ENCODE assay signal across 12 mouse cellular contexts in genomic region chr8:122155082-122155643, GRCm38 (mm10).
DNase-seq lines count a peak whose midpoint lies in the region; ATAC-seq and TF ChIP-seq lines count a peak whose summit lies in the region.
"Had no signal": no experiment of that assay in that cellular context is flagged by ENCODE, and none has a peak within 500 bp of the region (broad histone marks: within the 10 kb centered on the region; RNA-seq: fewer than 3 reads in every experiment).

No protein-coding gene starts in this region.

- no peak for TF ChIP-seq CTCF in gastrocnemius, adult 2 months (IDR thresholded peaks at IDR 0.05)
- TF ChIP-seq CTCF in kidney, adult 2 months (conservative IDR thresholded peaks at IDR 0.05; ENCODE audit: insufficient read depth, insufficient read length, low read depth, low read length), result no peak
- TF ChIP-seq CTCF in stomach, postnatal 0 days (IDR thresholded peaks at IDR 0.05; ENCODE audit: low read depth), result no peak

- DNase-seq in gastrocnemius, adult 2 months, result peak; percentile 51
- DNase-seq in gastrocnemius, postnatal 25 days, result no peak
- DNase-seq in kidney, postnatal 4 days, result peak; percentile 42 to 60
- DNase-seq in kidney, adult 2 months, result no peak
- DNase-seq in heart, postnatal 4 days, result peak; percentile 43
- no peak for DNase-seq in left cerebral cortex, adult 18-20 months (ENCODE audit: low spot score in 2 of 2)
- DNase-seq in stomach, postnatal 0 days (ENCODE audit: low spot score), result no peak
- DNase-seq: lung, postnatal 36 days; right cerebral cortex, postnatal 14 days had no signal

- H3K4me1 ChIP-seq in kidney, adult 2 months (ENCODE audit: control insufficient read depth, insufficient read depth, low read length), result no peaks in the 10 kb centered on the region
- H3K4me1 ChIP-seq in stomach, postnatal 0 days (replicated peaks; ENCODE audit: control insufficient read depth, insufficient read depth), result no peaks in the 10 kb centered on the region

- no peak overlapping the region for H3K4me2 ChIP-seq in stomach, postnatal 0 days (replicated peaks; ENCODE audit: low read depth)

- peak overlapping the region; percentile 28; the same call in 1 of the 2 replicates for H3K27ac ChIP-seq in gastrocnemius, adult 2 months
- no peak overlapping the region for H3K27ac ChIP-seq in kidney, adult 2 months (ENCODE audit: insufficient read depth, low read depth, low read length)
- H3K27ac ChIP-seq in stomach, postnatal 0 days (replicated peaks), result no peak overlapping the region

- H3K36me3 ChIP-seq in kidney, adult 2 months (ENCODE audit: control insufficient read depth, insufficient read depth, low read length), result no peaks in the 10 kb centered on the region
- H3K36me3 ChIP-seq in stomach, postnatal 0 days (ENCODE audit: control insufficient read depth, insufficient read depth, low read length), result no peaks in the 10 kb centered on the region
- H3K36me3 ChIP-seq: G1E had no signal

- no peak for TF ChIP-seq POLR2A in kidney, adult 2 months (IDR thresholded peaks at IDR 0.05; ENCODE audit: low read depth, low read length)

- H3K4me3 ChIP-seq in gastrocnemius, adult 2 months, result no peak overlapping the region
- no peak overlapping the region for H3K4me3 ChIP-seq in kidney, adult 2 months (ENCODE audit: insufficient read depth, low read depth, low read length)
- H3K4me3 ChIP-seq in stomach, postnatal 0 days (ENCODE audit: low read depth, low read length), result no peak overlapping the region

- H3K27me3 ChIP-seq in kidney, adult 2 months (replicated peaks; ENCODE audit: control insufficient read depth, insufficient read depth, low read length), result no peaks in the 10 kb centered on the region
- no peaks in the 10 kb centered on the region for H3K27me3 ChIP-seq in stomach, postnatal 0 days (ENCODE audit: control insufficient read depth, insufficient read depth, low read length)

- intact Hi-C loops in gastrocnemius, adult 2 months (cut with DNase I), result no loop called here

- ATAC-seq in common myeloid progenitor, adult 5-6 weeks (replicated peaks; ENCODE audit: low read depth, poor library complexity, severe bottlenecking), result peak; percentile 62; the same call in 1 of the 2 replicates
- ATAC-seq in stomach, postnatal 0 days (ENCODE audit: low FRiP score, low TSS enrichment), result no peak
- ATAC-seq: inflammation-experienced regulatory T-cells, adult 6 months had no signal

- WGBS in kidney, adult 2 months, result 36% methylated on average over 10 of the region's 10 CpGs
- WGBS in stomach, postnatal 0 days, result 41% methylated on average over 10 of the region's 10 CpGs

- no peak overlapping the region for H3K9ac ChIP-seq in stomach, postnatal 0 days (ENCODE audit: low read length)

- H3K9me3 ChIP-seq in stomach, postnatal 0 days (ENCODE audit: control insufficient read depth, low read length), result no peaks in the 10 kb centered on the region
- H3K9me3 ChIP-seq: G1E had no signal

- no peak for TF ChIP-seq EP300 in stomach, postnatal 0 days (optimal IDR thresholded peaks at IDR 0.05)

Comparison
In these comparisons a context has a peak if more than half of its experiments do, and no peak if none do; other contexts are left out.
1. DNase-seq: peak in gastrocnemius, adult 2 months (single experiment), kidney, postnatal 4 days (2 of 2) and heart, postnatal 4 days (single experiment); none in gastrocnemius, postnatal 25 days (single experiment), kidney, adult 2 months (single experiment), left cerebral cortex, adult 18-20 months (0 of 2) and stomach, postnatal 0 days (single experiment).